ENCODE assay signal across 10 mouse cellular contexts in the genomic region with DNA sequence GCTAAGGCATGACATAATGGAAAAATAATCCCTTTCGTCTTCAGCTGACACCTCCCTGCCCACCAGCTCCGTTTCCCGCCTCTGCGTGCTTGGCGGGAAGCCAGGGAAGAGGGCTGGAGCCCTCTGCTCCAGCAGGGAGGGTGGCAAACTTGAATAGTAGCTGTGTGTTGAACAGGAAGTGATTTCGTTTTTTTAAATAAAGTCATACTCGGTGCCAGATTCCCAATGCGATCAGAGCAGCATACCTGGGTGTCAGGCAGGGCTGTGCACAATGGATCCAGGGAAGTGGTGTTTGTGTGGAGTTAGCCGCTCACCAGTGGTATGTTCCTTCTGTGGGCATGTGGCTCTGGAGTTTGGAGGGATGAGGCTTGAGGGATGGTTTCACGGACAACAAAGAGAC.
DNase-seq lines count a peak whose midpoint lies in the region; ATAC-seq and TF ChIP-seq lines count a peak whose summit lies in the region.
"Had no signal": no experiment of that assay in that cellular context is flagged by ENCODE, and none has a peak within 500 bp of the region (broad histone marks: within the 10 kb centered on the region; RNA-seq: fewer than 3 reads in every experiment).

No protein-coding gene starts in this region.

- no peak overlapping the region for H3K27ac ChIP-seq in kidney, embryonic 14.5 days (ENCODE audit: low read depth, low read length)
- H3K27ac ChIP-seq in thymus, adult 2 months (ENCODE audit: control insufficient read depth, insufficient read depth, low read length): no peak overlapping the region
- H3K27ac ChIP-seq: gastrocnemius, adult 2 months; limb, embryonic 12.5 days had no signal

- H3K4me1 ChIP-seq in kidney, embryonic 14.5 days (ENCODE audit: control insufficient read depth, insufficient read depth, low read length): no peaks in the 10 kb centered on the region
- peaks cover 19% of the 10 kb centered on the region for H3K4me1 ChIP-seq in thymus, adult 2 months (replicated peaks; ENCODE audit: control insufficient read depth, insufficient read depth, low read length)

- 63% methylated on average over 10 of the region's 10 CpGs for WGBS in kidney, embryonic 14.5 days
- 39% methylated on average over 10 of the region's 10 CpGs for WGBS in thymus, adult 2 months

- DNase-seq in cerebellum, postnatal 14 days: peak; percentile 64 to 65
- peak; percentile 42 to 56 for DNase-seq in kidney, postnatal 4 days
- DNase-seq in brain, adult 2 months (ENCODE audit: low read depth, low spot score): peak; percentile 71
- DNase-seq in thymus, adult 2 months: no peak
- DNase-seq in thymus, postnatal 25 days: no peak
- DNase-seq: gastrocnemius, adult 2 months had no signal

- H3K4me2 ChIP-seq in kidney, embryonic 14.5 days (replicated peaks; ENCODE audit: low read depth, low read length): no peak overlapping the region
- H3K4me2 ChIP-seq: limb, embryonic 12.5 days had no signal

- no peaks in the 10 kb centered on the region for H3K36me3 ChIP-seq in kidney, embryonic 14.5 days (ENCODE audit: control insufficient read depth, insufficient read depth, low read length)
- no peaks in the 10 kb centered on the region for H3K36me3 ChIP-seq in thymus, adult 2 months (ENCODE audit: control insufficient read depth, insufficient read depth, low read length)
- H3K36me3 ChIP-seq: limb, embryonic 12.5 days had no signal

- no peak overlapping the region for H3K4me3 ChIP-seq in kidney, embryonic 14.5 days (ENCODE audit: low read length)
- no peak overlapping the region for H3K4me3 ChIP-seq in thymus, adult 2 months (ENCODE audit: control insufficient read depth, insufficient read depth, low read length)
- H3K4me3 ChIP-seq: gastrocnemius, adult 2 months; limb, embryonic 12.5 days had no signal

- no peak for ATAC-seq in cerebellum, adult (ENCODE audit: insufficient number of reproducible peaks, low FRiP score, low TSS enrichment)
- ATAC-seq in kidney, embryonic 14.5 days (ENCODE audit: low FRiP score, low TSS enrichment): no peak
- ATAC-seq in megakaryocyte progenitor cell, adult 5-6 weeks (replicated peaks; ENCODE audit: poor library complexity): peak; percentile 74

- H3K27me3 ChIP-seq in kidney, embryonic 14.5 days (ENCODE audit: control insufficient read depth, insufficient read depth, low read length): no peaks in the 10 kb centered on the region
- no peaks in the 10 kb centered on the region for H3K27me3 ChIP-seq in thymus, adult 2 months (ENCODE audit: control insufficient read depth, insufficient read depth, low read length)

- TF ChIP-seq POLR2A in thymus, adult 2 months (IDR thresholded peaks at IDR 0.05; ENCODE audit: control insufficient read depth, extremely low read depth, insufficient read depth, low read length, poor library complexity): no peak

- H3K9me3 ChIP-seq in kidney, embryonic 14.5 days (ENCODE audit: control insufficient read depth, low read length): no peaks in the 10 kb centered on the region
- H3K9me3 ChIP-seq: limb, embryonic 12.5 days had no signal

- no peak for TF ChIP-seq CTCF in thymus, adult 2 months (IDR thresholded peaks at IDR 0.05; ENCODE audit: borderline replicate concordance, control insufficient read depth, extremely low read depth, insufficient read depth, low read length, poor library complexity)

- H3K9ac ChIP-seq in kidney, embryonic 14.5 days (ENCODE audit: low read depth, low read length): no peak overlapping the region
- H3K9ac ChIP-seq: limb, embryonic 12.5 days had no signal

Comparison
In these comparisons a context has a peak if more than half of its experiments do, and no peak if none do; other contexts are left out.
1. DNase-seq: peak in cerebellum, postnatal 14 days (2 of 2), kidney, postnatal 4 days (2 of 2) and brain, adult 2 months (single experiment); none in thymus, adult 2 months (single experiment) and thymus, postnatal 25 days (single experiment).